Mouse (Mus musculus): ENCODE results near the gene H2-T22.
"Not testable (repeated sequence)": the region's sequence is repeated elsewhere in the genome, so short reads cannot be mapped to it uniquely, and the experiment has no call there.

The H2-T22 gene

GRCm38 (mm10) chr17:36042610-36043169 is at the start of gene H2-T22, which contains the start of gene Gm6034:
TSS of gene H2-T22 (minus strand) at chr17:36042747.
TSS of gene Gm6034 (plus strand) at chr17:36042961.
- DNase-seq (ENCODE audit: low spot score), result peak; percentile 93

DNA sequence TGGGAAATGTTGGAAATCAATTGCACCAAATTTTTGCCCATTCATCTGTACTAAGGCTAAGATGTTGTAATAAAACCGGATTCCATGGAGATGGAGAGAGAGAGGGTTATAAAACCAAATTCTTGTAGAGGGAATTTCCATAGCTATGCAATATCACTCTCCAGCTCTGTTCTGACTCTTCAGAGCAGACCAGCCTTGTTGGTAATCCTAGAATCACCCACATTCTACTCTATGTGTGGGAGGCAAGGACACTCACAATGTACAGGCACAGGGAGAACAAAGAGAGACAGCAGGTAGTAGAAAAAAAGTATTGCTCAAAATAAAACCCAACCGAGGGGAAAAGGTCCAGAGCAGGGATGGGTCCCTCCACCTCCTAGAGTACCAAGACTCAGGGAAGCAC is 49.4 kb upstream of the H2-T22 start:
- DNase-seq (ENCODE audit: low spot score), result not testable (repeated sequence)

GRCm38 (mm10) chr17:36085976-36086375 is 43.4 kb upstream of the H2-T22 start:
- DNase-seq (ENCODE audit: low spot score), result not testable (repeated sequence)

DNA sequence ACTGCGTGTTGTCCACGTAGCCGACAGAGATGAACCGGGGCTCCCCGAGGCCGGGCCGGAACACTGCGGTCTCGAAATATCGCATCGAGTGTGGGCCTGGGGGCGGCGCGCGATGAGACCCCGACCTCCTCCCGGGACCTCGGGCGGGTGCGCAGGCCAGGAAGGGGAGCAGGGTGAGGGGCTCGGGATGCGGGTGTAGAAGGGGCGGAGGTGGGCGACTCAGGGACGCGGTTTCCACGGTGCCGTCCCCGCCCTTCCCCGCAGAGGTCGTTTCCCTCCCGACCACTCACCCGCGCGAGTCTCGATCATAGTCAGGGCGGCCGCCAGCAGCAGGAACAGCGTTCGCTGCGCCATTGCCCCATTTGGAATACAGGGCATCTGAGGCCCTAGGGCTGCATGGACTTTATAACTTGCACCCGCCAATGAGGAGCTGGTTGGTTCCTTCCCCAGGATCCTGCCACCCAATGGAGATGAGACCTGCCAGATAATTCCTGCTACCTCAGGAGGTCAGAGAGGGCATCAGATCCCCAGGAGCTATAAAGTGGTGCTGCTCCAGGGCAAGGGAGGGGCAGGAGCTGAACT is 41.4 kb upstream of the H2-T22 start:
- DNase-seq (ENCODE audit: low spot score), result peak; percentile 22

DNA sequence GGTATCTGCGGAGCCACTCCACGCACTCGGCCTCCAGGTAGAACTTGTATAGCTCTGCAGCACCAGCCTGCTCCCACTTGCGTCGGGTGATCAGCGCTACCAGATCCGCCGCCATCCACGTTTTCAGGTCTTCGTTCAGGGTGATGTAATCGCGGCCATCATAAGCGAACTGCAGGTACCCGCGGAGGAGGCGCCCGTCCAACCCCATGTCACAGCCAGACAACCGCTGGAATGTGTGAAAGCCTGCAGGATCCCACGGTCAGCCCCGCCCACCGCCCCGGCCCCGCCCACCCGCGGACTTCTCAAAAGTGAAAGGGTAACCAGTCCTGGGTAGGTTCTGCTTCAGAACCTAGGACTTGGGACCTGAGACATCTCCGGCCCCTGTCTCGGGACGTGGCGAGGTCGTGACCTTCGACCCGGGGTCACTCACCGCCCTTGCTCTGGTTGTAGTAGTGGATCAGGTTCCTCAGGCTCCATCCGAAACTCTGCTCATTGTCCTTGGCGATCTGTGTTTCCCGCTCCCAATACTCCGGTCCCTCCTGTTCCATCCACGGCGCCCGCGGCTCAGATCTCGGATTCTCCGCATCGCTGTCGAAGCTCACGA is 40.8 kb upstream of the H2-T22 start:
- DNase-seq (ENCODE audit: low spot score), result peak; percentile 62

DNA sequence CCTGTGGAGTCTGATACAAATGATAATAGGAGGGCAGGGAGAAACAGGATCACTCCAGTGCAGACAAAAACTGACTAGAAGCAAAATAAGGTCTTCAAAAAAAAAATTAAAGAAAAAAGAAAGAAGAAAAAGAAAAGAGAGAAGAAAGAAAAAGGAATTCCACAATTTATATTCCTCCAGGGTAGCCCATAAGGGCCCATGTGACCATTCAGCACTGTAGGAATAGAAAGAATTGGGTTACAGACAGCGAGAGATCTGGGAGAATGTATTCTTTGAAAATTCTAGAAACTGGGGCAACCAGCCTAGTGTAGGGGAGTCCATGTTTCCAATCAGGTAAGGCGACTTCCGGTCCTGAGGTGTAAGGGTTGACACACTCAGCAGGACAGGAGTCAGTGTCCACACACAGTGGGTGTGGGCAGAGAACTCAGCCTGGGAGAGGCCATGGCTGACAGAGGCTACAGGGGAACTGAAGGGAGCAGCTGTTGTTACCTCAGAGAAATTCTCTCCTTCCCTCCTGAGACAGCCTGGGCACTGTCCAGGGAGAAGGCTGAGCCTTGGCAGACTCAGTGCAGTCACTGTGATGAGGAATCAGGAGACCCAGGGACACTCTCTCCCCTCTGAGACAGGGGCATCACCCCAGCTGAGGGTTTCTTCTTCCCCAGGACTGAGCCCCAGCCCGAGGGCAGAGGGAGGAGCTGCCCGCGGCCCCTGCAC is 40.1 kb upstream of the H2-T22 start:
- DNase-seq (ENCODE audit: low spot score), result not testable (repeated sequence)

DNA sequence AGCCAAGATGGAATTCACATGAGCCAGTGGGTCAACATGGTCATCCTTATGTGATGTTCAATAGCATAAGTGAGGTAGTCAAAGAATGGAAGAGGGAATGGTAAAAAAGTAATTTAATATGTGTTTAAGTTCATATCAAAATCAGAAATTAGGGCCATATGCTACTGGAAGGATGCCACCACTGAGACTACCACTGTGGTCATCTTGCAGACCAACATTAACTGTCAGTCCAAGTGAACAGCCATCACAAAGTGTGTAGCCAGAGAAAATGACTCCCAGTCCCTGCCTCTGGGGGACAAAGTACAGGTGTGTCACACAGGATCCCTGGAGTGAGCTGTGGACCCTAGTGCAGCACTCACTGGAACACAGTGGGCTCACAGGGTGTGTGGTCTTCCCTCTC is 39.4 kb upstream of the H2-T22 start:
- DNase-seq (ENCODE audit: low spot score), result not testable (repeated sequence)

- DNase-seq (ENCODE audit: low spot score), result peak; percentile 89
These were observed 18.3 kb upstream of the H2-T22 start for GRCm38 (mm10) chr17:36060829-36061228.

GRCm38 (mm10) chr17:36058362-36058761 is 15.8 kb upstream of the H2-T22 start, which contains the start of gene Gm11127:
TSS of gene Gm11127 (minus strand) at chr17:36058371.
- DNase-seq (ENCODE audit: low spot score), result not testable (repeated sequence)

GRCm38 (mm10) chr17:36057927-36058326 is 15.4 kb upstream of the H2-T22 start:
- DNase-seq (ENCODE audit: low spot score), result not testable (repeated sequence)

GRCm38 (mm10) chr17:36043286-36043685 is 739 bp upstream of the H2-T22 start:
- no peak for DNase-seq (ENCODE audit: low spot score)

DNA sequence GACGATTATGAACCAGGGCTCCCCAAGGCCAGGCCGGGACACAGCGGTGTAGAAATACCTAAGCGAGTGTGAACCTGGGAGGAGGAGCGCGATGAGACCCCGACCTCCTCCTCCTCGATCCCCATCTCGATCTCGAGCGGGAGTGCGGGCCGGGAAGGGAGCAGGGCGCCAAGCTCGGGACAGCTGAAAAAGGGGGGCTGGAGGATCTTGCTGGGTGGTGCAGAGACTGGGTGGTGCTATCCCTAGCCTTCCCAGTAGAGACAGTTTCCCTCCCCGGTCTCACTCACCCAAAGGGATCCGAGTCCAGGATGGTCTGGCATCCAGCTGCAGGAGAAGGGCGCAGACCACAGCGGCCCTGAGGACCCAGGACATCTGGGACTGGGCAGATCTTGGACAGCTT is 492 bp downstream of the H2-T22 start:
- not testable (repeated sequence) for DNase-seq (ENCODE audit: low spot score)

DNA sequence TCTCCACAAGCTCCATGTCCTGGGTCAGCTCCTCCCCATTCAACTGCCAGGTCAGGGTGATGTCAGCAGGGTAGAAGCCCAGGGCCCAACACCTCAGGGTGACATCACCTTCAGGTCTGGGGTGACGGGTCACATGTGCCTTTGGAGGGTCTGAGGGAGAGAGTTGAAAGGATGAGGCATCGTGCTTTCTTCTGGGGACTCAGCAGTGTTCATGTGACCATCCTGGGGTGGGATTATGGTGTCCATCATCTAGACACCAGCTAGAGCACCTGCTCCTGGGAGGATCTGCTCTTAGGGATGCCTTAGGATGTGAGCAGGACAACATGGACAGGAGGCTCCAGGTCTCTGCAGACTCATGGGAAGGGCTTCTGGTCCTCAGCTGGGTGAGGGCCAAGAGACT is 1.9 kb downstream of the H2-T22 start:
- not testable (repeated sequence) for DNase-seq (ENCODE audit: low spot score)

- not testable (repeated sequence) for DNase-seq (ENCODE audit: low spot score)
These were observed 6.4 kb downstream of the H2-T22 start for GRCm38 (mm10) chr17:36036126-36036525.

GRCm38 (mm10) chr17:36035010-36035638 is 7.4 kb downstream of the H2-T22 start:
- DNase-seq (ENCODE audit: low spot score), result peak; percentile 81

DNA sequence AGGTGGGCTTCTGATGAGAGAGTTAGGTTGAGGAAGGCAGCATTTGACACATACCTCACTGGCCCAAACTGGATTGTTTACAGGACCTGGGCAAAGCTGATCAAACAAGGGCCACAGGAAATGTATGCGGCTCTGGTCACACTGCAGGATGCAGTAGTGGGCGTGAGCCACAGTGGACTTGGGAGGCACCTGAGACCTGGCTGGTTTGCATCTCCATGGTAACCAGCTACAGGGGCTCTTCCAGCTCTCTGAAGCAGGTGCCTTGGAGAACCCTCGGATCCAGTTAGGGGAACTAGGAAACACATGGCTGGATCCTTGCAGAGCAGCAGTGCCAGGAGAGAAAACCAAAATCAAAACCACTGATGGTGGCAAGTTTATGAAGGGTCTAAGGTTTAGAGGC is 8.0 kb downstream of the H2-T22 start:
- not testable (repeated sequence) for DNase-seq (ENCODE audit: low spot score)

DNA sequence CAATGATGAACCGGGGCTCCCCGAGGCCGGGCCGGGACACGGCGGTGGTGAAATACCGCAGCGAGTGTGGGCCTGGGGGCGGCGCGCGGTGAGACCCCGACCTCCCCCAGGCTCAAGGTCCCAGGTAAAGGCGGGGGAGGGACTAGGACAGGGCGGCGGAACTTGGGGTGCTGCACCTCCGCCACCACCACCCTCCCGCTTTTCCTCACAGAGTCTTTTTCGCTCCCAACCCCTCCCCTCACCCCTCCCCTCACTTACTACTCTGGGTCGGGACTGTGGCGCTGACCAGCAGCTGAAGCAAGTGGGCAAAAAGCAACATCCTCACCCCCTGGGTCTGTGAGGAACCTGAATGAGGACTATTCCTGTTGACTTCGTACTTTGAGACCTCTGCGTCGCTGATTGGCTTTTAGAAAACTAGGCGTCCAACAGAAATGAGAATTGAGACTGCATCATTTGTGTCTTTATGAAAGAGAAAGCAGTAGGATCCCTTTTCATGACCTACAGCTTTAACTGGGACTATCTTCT is 10.1 kb downstream of the H2-T22 start, which contains the start of gene H2-T23:
H2-T23 (minus strand) TSS at position 505 of the 525 bp plus-strand sequence.
- DNase-seq (ENCODE audit: low spot score), result peak; percentile 75

GRCm38 (mm10) chr17:36031583-36032331 is 10.8 kb downstream of the H2-T22 start:
- peak; percentile 74 for DNase-seq (ENCODE audit: low spot score)

- DNase-seq (ENCODE audit: low spot score), result not testable (repeated sequence)
These were observed 11.6 kb downstream of the H2-T22 start for GRCm38 (mm10) chr17:36030703-36031582.
